Mouse (Mus musculus) spleen, adult 2 months (tissue): ENCODE measurements at regions not wholly inside any gene's neighbourhood (a gene's known extent, or its start where the extent isn't known, plus 50 kb on each side); places are given as distances from the start of the nearest gene placed in this dataset.

Experiments
- CTCF ChIP-seq: fragments of 200-500 bp; IDR thresholded peaks from 2 replicates; pipeline ENCODE4 v1.5.1; 2011; ENCODE audit warnings: mild to moderate bottlenecking, inconsistent platforms; ENCODE audit not compliant: insufficient read depth, insufficient read length, insufficient replicate concordance; ENCODE audit errors: extremely low read depth
- POLR2A ChIP-seq: fragments of 200-500 bp; IDR thresholded peaks from 2 replicates; pipeline ENCODE4 v1.6.1; 2011; ENCODE audit warnings: low read depth, low read length, inconsistent platforms

GRCm38 (mm10) chr19:26509240-26509639 lies 95.6 kb upstream of the Smarca2 start:
- TF ChIP-seq POLR2A (no peak), CTCF (no peak)
